Mouse (Mus musculus) hindbrain, postnatal 0 days (tissue): ENCODE data around the gene Grap. TPM values are rescaled to one million over a fixed set of nuclear protein-coding genes. Genes with fewer than 3 reads are reported as not detected.

Source experiments
- ATAC-seq: fragments of 200-750 bp; cut with Nextera tagmentation; 2 replicates; pipeline ENCODE4 v1.8.0; 2017; ENCODE audit warnings: mild to moderate bottlenecking, moderate TSS enrichment, moderate library complexity
- DNase-seq: peaks from one replicate; pipeline ENCODE4 v3.0.0-alpha.2; 2015; ENCODE audit warnings: low spot score
- H3K27ac ChIP-seq: fragments of 300-500 bp; sonication (generic); 2 replicates; pipeline ENCODE4 v1.5.1; 2014; ENCODE audit warnings: mild to moderate bottlenecking
- H3K27me3 ChIP-seq: fragments of 300-500 bp; sonication (generic); 2 replicates; pipeline ENCODE4 v1.6.1; 2014; ENCODE audit warnings: low read length, mixed read lengths; ENCODE audit not compliant: insufficient read depth
- H3K36me3 ChIP-seq: fragments of 300-500 bp; sonication (generic); 2 replicates; pipeline ENCODE4 v1.6.1; 2014; ENCODE audit warnings: low read length, mixed read lengths; ENCODE audit not compliant: insufficient read depth
- H3K4me1 ChIP-seq: fragments of 300-500 bp; sonication (generic); 2 replicates; pipeline ENCODE4 v1.6.1; 2014; ENCODE audit warnings: antibody characterized with exemption, low read length, mixed read lengths; ENCODE audit not compliant: insufficient read depth
- H3K4me2 ChIP-seq: fragments of 300-500 bp; sonication (generic); 2 replicates; pipeline ENCODE4 v1.6.1; 2014; ENCODE audit warnings: low read depth, mild to moderate bottlenecking, low read length, moderate library complexity, mixed read lengths
- H3K4me3 ChIP-seq: fragments of 300-500 bp; sonication (generic); 2 replicates; pipeline ENCODE4 v1.5.1; 2014; ENCODE audit warnings: low read length
- H3K9ac ChIP-seq: fragments of 300-500 bp; sonication (generic); replicated peaks from 2 replicates; pipeline ENCODE4 v1.6.1; 2014; ENCODE audit warnings: mild to moderate bottlenecking, low read length, moderate library complexity, mixed read lengths
- H3K9me3 ChIP-seq: fragments of 300-500 bp; sonication (generic); 2 replicates; pipeline ENCODE4 v1.6.1; 2016; ENCODE audit warnings: low read length, mixed read lengths
- CTCF ChIP-seq: IDR thresholded peaks from 2 replicates; pipeline ENCODE4 v1.5.1; 2016; ENCODE audit warnings: antibody characterized with exemption, control low read depth, low read depth
- WGBS: fragments of 180-500 bp; shearing (Covaris S2); extraction: QIAGEN DNeasy Blood & Tissue Kit; methylation state at CpG from one replicate; pipeline ENCODE4 v1.1.7; 2014; 5-methylcytosine and 5-hydroxymethylcytosine counted together
- polyA plus RNA-seq: library from polyadenylated mRNA; unstranded; fragments of >200 nt; fragmentation: Nextera tagmentation; extraction: Ambion mirVana; gene quantifications from 2 replicates; pipeline ENCODE4 v1.2.1, GENCODE M21; 2015
- total RNA-seq: library from RNA; depleted of rRNA; stranded (reverse); fragments of >200 nt; gene quantifications from 2 replicates; pipeline ENCODE4 v1.2.3, GENCODE M21; 2014

The Grap gene
- total and polyA plus RNA-seq, 2 experiments from 2014 or later: 7.4 to 7.7 TPM

DNA sequence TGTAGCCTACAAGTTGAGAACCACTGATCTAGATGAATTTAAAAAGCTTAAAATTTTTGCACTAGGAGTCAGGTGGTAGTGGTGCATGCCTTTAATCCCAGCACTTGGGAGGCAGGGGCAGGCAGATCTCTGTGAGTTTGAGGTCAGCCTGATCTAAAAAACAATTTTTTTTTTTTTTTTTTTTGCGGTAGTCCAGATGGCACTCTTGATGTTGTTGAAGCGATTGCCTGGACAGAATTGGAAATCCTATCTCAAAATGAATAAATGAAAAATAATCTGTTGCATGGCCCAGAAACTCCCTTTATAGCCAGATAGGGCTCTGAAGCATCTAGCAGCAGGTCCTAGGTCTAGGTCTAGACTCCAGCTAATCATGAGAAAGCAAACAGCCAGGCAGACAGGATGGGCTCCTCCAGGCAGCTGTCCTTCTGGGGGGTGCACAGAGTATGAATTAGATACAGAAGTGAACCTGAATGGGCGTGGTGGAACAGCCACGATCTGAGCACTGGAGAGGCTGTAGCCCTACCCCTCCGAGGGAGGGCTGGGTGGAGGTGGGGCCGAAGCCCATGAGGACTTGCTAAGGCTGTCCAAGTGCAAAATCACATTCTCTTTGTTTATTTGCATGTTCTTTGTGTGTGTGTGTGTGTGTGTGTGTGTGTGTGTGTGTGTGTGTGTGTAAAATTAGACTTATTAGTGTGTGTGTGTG is 3.2 kb downstream of the Grap start:
- no peaks in the 10 kb centered on the region for H3K36me3 ChIP-seq
- peaks cover 11% of the 10 kb centered on the region; the same call in 1 of the 2 replicates for H3K4me1 ChIP-seq
- H3K27me3 ChIP-seq: no peaks in the 10 kb centered on the region
- DNase-seq (no peak), ATAC-seq (no peak)
- TF ChIP-seq CTCF: no peak
- no peak overlapping the region for H3K9ac ChIP-seq
- no peaks in the 10 kb centered on the region for H3K9me3 ChIP-seq
- 73% methylated on average over 6 of the region's 6 CpGs for WGBS
- H3K4me3 ChIP-seq: no peak overlapping the region
- H3K4me2 ChIP-seq: no peak overlapping the region
- no peak overlapping the region for H3K27ac ChIP-seq

- no peak for ATAC-seq
- no peak for TF ChIP-seq CTCF
Observed at GRCm38 (mm10) chr11:61657432-61657831, 4.4 kb downstream of the Grap start.

DNA sequence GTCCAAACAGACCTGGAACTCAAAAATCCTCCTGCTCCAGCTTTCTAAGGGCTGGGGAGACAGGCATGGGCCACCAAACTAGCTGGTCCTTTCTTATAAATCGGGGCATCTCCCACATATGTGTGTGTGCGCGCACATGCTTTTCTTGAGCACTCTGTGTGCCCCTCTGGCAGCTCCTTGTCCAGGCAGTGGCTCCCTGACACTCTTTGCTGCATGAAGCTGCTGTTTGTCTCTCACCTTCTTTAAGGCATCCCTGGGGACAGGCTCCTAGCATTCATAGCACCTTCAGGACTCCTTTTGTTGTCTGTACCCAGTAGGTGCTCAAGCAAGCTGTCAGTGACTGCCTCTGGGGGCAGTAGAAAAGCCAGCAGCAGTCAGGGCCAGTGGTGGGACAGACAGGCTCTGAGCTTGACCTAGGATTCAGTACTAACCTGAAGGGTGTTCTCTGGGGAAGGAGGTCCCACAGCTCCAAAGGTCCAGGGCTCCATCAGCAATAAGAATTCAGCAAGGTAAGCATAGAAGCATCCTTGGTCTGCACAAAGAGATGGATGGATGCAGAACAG is 5.4 kb downstream of the Grap start:
- TF ChIP-seq CTCF: no peak
- DNase-seq (no peak), ATAC-seq (no peak)
- no peak overlapping the region for H3K9ac ChIP-seq
- H3K4me1 ChIP-seq: peaks cover 11% of the 10 kb centered on the region; the same call in 1 of the 2 replicates
- no peak overlapping the region for H3K4me3 ChIP-seq
- WGBS: 90% methylated on average over 3 of the region's 3 CpGs
- H3K9me3 ChIP-seq: no peaks in the 10 kb centered on the region
- H3K27me3 ChIP-seq: no peaks in the 10 kb centered on the region
- H3K27ac ChIP-seq: no peak overlapping the region
- no peaks in the 10 kb centered on the region for H3K36me3 ChIP-seq
- no peak overlapping the region for H3K4me2 ChIP-seq

More at GRCm38 (mm10) chr11:61657432-61657831, 4.4 kb downstream of the Grap start:
- peaks cover 11% of the 10 kb centered on the region; the same call in 1 of the 2 replicates for H3K4me1 ChIP-seq
- WGBS: 73% methylated on average over 2 of the region's 2 CpGs
- no peak overlapping the region for H3K4me2 ChIP-seq
- H3K9me3 ChIP-seq: no peaks in the 10 kb centered on the region
- no peak overlapping the region for H3K27ac ChIP-seq
- no peak for DNase-seq
- no peak overlapping the region for H3K4me3 ChIP-seq
- H3K36me3 ChIP-seq: no peaks in the 10 kb centered on the region
- H3K9ac ChIP-seq: no peak overlapping the region
- H3K27me3 ChIP-seq: no peaks in the 10 kb centered on the region

GRCm38 (mm10) chr11:61659011-61659858 is 6.2 kb downstream of the Grap start:
- WGBS: 72% methylated on average over 4 of the region's 4 CpGs
- Histone ChIP-seq H3K4me1 (peaks cover 11% of the 10 kb centered on the region; the same call in 1 of the 2 replicates), H3K27ac (no peak overlapping the region), H3K9me3 (no peaks in the 10 kb centered on the region), H3K4me2 (no peak overlapping the region), H3K9ac (no peak overlapping the region), H3K27me3 (no peaks in the 10 kb centered on the region), H3K36me3 (no peaks in the 10 kb centered on the region), H3K4me3 (no peak overlapping the region)
- DNase-seq (peak; percentile 42), ATAC-seq (no peak)
- TF ChIP-seq CTCF: no peak

- Histone ChIP-seq H3K4me3 (no peak overlapping the region), H3K36me3 (no peaks in the 10 kb centered on the region), H3K4me2 (no peak overlapping the region), H3K27ac (no peak overlapping the region), H3K9ac (no peak overlapping the region), H3K27me3 (no peaks in the 10 kb centered on the region), H3K4me1 (peaks cover 11% of the 10 kb centered on the region; the same call in 1 of the 2 replicates), H3K9me3 (no peaks in the 10 kb centered on the region)
- DNase-seq (no peak), ATAC-seq (no peak)
- TF ChIP-seq CTCF: no peak
- WGBS: 82% methylated on average over 8 of the region's 8 CpGs
Observed at GRCm38 (mm10) chr11:61660001-61660400, 6.9 kb downstream of the Grap start.

- H3K4me1 ChIP-seq: peaks cover 11% of the 10 kb centered on the region; the same call in 1 of the 2 replicates
- 75% methylated on average over 7 of the region's 7 CpGs for WGBS
Observed at GRCm38 (mm10) chr11:61660806-61661392, 7.8 kb downstream of the Grap start.

More at GRCm38 (mm10) chr11:61660806-61661392, 7.8 kb downstream of the Grap start:
- Histone ChIP-seq H3K4me3 (no peak overlapping the region), H3K9me3 (no peaks in the 10 kb centered on the region), H3K36me3 (no peaks in the 10 kb centered on the region), H3K9ac (no peak overlapping the region), H3K4me2 (no peak overlapping the region), H3K27ac (no peak overlapping the region), H3K27me3 (no peaks in the 10 kb centered on the region)
- no peak for TF ChIP-seq CTCF
- no peak for DNase-seq
- ATAC-seq: no peak
